Mouse (Mus musculus): ENCODE results near the gene Idh2. TPM values are rescaled to one million over a fixed set of nuclear protein-coding genes. Genes with fewer than 3 reads are reported as not detected.

Idh2 gene
- total and polyA plus RNA-seq, 3 experiments = 121 to 268 (median 181) TPM

DNA sequence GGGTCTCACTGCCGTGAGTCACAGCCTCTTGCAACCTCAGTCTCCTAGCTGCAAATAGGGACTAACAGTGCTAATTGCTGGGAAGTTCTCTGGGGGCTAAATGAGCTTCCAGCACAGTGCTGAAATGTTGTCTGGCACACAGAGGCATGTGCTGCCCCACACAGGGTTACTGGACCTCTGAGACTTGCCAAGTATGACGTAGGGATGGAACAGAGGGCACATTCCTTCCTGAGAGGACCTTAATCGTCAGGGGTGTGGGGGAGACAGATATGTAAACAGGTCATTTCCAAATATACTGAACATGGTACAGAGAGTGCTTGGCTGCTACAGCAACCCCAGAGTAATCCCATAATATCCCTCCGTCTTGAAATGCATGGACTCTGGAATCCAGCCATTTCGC lies 5.9 kb upstream of the Idh2 start:
- TF ChIP-seq MXI1 (IDR thresholded peaks at IDR 0.05; ENCODE audit: low read depth, low read length) = no peak
- Histone ChIP-seq H3K79me2 (ENCODE audit: control insufficient read depth, insufficient read depth, low read length, poor library complexity) (no peaks in the 10 kb centered on the region), H3K9ac (ENCODE audit: control insufficient read depth, low read depth, low read length, poor library complexity, severe bottlenecking) (no peak overlapping the region), H3K9me3 (replicated peaks; ENCODE audit: insufficient read depth, low read length) (no peaks in the 10 kb centered on the region), H3K27ac (ENCODE audit: control insufficient read depth, low read depth, low read length) (no peak overlapping the region), H3K4me3 (ENCODE audit: control insufficient read depth in 1 of 2, insufficient read depth in 1 of 2, low read depth in 2 of 2, low read length in 2 of 2) (no peak overlapping the region), H3K4me1 (ENCODE audit: control insufficient read depth in 1 of 2, insufficient read depth in 2 of 2, low read length in 2 of 2) (peaks cover 4 to 14% of the 10 kb centered on the region in 2 experiments; a peak in 3 of 4 replicates), H3K36me3 (ENCODE audit: control insufficient read depth in 1 of 2, insufficient read depth in 2 of 2, low read length in 2 of 2) (peaks cover 0 to 10% of the 10 kb centered on the region in 2 experiments; a peak in 2 of 4 replicates), H3K27me3 (ENCODE audit: control insufficient read depth in 1 of 2, insufficient read depth in 2 of 2, low read length in 2 of 2) (no peaks in the 10 kb centered on the region)
- DNase-seq (ENCODE audit: low read depth, low spot score) = no peak

DNA sequence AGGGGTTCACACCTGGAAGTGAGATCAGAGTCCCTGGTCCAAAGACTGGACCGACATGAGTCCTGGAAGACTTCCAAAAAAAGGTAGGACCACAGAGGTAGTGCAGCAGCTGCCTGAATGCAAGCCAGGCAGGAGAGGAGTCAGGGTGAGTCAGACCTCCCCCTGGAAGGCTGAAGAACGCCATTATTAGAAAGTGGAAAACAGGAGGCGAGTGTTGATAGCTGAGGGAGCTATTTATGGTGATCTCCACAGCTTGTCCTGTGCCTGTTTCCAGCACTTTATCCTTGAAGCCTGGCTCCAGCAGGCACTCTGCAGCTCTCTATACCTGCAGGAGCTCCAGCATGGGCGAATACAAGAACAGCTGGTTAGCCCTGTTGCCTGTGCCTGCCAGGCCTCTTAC lies 4.0 kb upstream of the Idh2 start:
- H3K9ac ChIP-seq (ENCODE audit: control insufficient read depth, low read depth, low read length, poor library complexity, severe bottlenecking) = no peak overlapping the region
- peaks cover 12% of the 10 kb centered on the region for H3K79me2 ChIP-seq (ENCODE audit: control insufficient read depth, insufficient read depth, low read length, poor library complexity)
- H3K4me3 ChIP-seq (ENCODE audit: control insufficient read depth in 1 of 2, insufficient read depth in 1 of 2, low read depth in 2 of 2, low read length in 2 of 2) = no peak overlapping the region
- no peak overlapping the region for H3K27ac ChIP-seq (ENCODE audit: control insufficient read depth, low read depth, low read length)
- no peaks in the 10 kb centered on the region for H3K9me3 ChIP-seq (replicated peaks; ENCODE audit: insufficient read depth, low read length)
- H3K27me3 ChIP-seq (ENCODE audit: control insufficient read depth in 1 of 2, insufficient read depth in 2 of 2, low read length in 2 of 2) = no peaks in the 10 kb centered on the region
- H3K4me1 ChIP-seq (ENCODE audit: control insufficient read depth in 1 of 2, insufficient read depth in 2 of 2, low read length in 2 of 2) = peaks cover 4 to 14% of the 10 kb centered on the region in 2 experiments; a peak in 3 of 4 replicates
- DNase-seq (ENCODE audit: low read depth, low spot score) = no peak
- TF ChIP-seq POLR2AphosphoS2 (IDR thresholded peaks at IDR 0.05; ENCODE audit: low read length) = no peak
- no peak for TF ChIP-seq RCOR1 (IDR thresholded peaks at IDR 0.05; ENCODE audit: low read depth, low read length)
- TF ChIP-seq POLR2A (IDR thresholded peaks at IDR 0.05; ENCODE audit: control insufficient read depth in 1 of 2, insufficient read depth in 1 of 2, low read depth in 1 of 2, low read length in 2 of 2, poor library complexity in 1 of 2) = no peak
- TF ChIP-seq JUND (IDR thresholded peaks at IDR 0.05; ENCODE audit: low read depth, low read length) = no peak
- no peak for TF ChIP-seq BHLHE40 (IDR thresholded peaks at IDR 0.05; ENCODE audit: borderline replicate concordance, low read depth, low read length)
- no peak for TF ChIP-seq RAD21 (IDR thresholded peaks at IDR 0.05; ENCODE audit: low read depth, low read length)
- no peak for TF ChIP-seq POLR2AphosphoS5 (IDR thresholded peaks at IDR 0.05; ENCODE audit: borderline replicate concordance, low read depth, low read length)
- no peak for TF ChIP-seq ZKSCAN1 (IDR thresholded peaks at IDR 0.05; ENCODE audit: low read depth, low read length)
- TF ChIP-seq ZMIZ1 (IDR thresholded peaks at IDR 0.05; ENCODE audit: low read depth, low read length) = no peak
- TF ChIP-seq SIN3A (IDR thresholded peaks at IDR 0.05; ENCODE audit: low read length) = no peak
- no peak for TF ChIP-seq E2F4 (IDR thresholded peaks at IDR 0.05; ENCODE audit: borderline replicate concordance, low read depth, low read length)
- no peak for TF ChIP-seq CHD2 (IDR thresholded peaks at IDR 0.05; ENCODE audit: low read length)
- TF ChIP-seq TAL1 (IDR thresholded peaks at IDR 0.05; ENCODE audit: low read length) = no peak
- no peak for TF ChIP-seq MEF2A (IDR thresholded peaks at IDR 0.05; ENCODE audit: extremely low read depth, insufficient replicate concordance, low read depth, low read length, poor library complexity, severe bottlenecking)
- TF ChIP-seq ETS1 (IDR thresholded peaks at IDR 0.05; ENCODE audit: low read depth, low read length) = no peak
- TF ChIP-seq MAX (IDR thresholded peaks at IDR 0.05; ENCODE audit: low read length) = no peak
- H3K36me3 ChIP-seq (ENCODE audit: control insufficient read depth in 1 of 2, insufficient read depth in 2 of 2, low read length in 2 of 2) = peaks cover 0 to 10% of the 10 kb centered on the region in 2 experiments; a peak in 2 of 4 replicates
